Mouse (Mus musculus) hematopoietic stem cell, adult 5-6 weeks (primary cell): Measurements from ENCODE around the gene Plxna2. TPM values are rescaled to one million over a fixed set of nuclear protein-coding genes. Genes with fewer than 3 reads are reported as not detected.
A peak's percentile ranks its signal among the peaks of the same experiment; 100 is the strongest.

Experiments
- ATAC-seq, 2 experiments: fragments of 125-278 bp in 1 of 2; replicated peaks in 1 of 2; 2 replicates each; pipeline ENCODE4 v1.8.0; 2016 to 2017; ENCODE audit warnings: inconsistent platforms in 2 of 2, mild to moderate bottlenecking in 2 of 2, moderate number of reproducible peaks in 2 of 2, low read depth in 1 of 2, moderate TSS enrichment in 1 of 2; ENCODE audit not compliant: low FRiP score in 2 of 2, poor library complexity in 2 of 2, severe bottlenecking in 2 of 2, insufficient read depth in 1 of 2, low TSS enrichment in 1 of 2
- total RNA-seq: library from RNA; stranded (forward); fragments of 172-1452, 232-1000 nt; gene quantifications from 2 replicates; pipeline ENCODE4 v1.2.3, GENCODE M21; 2017

Plxna2 gene
- total RNA-seq, 1 experiment from 2014 or later = 0.30 TPM

GRCm38 (mm10) chr1:194814187-194814586, 196.2 kb downstream of the Plxna2 start:
- ATAC-seq = no peak

GRCm38 (mm10) chr1:194815547-194815946, 197.5 kb downstream of the Plxna2 start:
- peak; percentile 23 to 53; a peak in 1 of 4 replicates for ATAC-seq

- ATAC-seq = peak; percentile 86 to 91
These were observed 198.9 kb downstream of the Plxna2 start for GRCm38 (mm10) chr1:194816913-194817312.

GRCm38 (mm10) chr1:194820953-194821352, 202.9 kb downstream of the Plxna2 start:
- ATAC-seq = no peak

- no peak for ATAC-seq
These were observed 203.7 kb downstream of the Plxna2 start for GRCm38 (mm10) chr1:194821721-194822120.

GRCm38 (mm10) chr1:194828316-194828715, 210.3 kb downstream of the Plxna2 start:
- ATAC-seq = no peak

- ATAC-seq = no peak
These were observed 217.2 kb downstream of the Plxna2 start for GRCm38 (mm10) chr1:194835238-194835637.

- no peak for ATAC-seq
These were observed 218.2 kb downstream of the Plxna2 start for GRCm38 (mm10) chr1:194836182-194836581.

- ATAC-seq = no peak
These were observed 218.7 kb downstream of the Plxna2 start for GRCm38 (mm10) chr1:194836671-194837070.

GRCm38 (mm10) chr1:194839230-194839910, 221.4 kb downstream of the Plxna2 start:
- ATAC-seq = peak; percentile 76 to 78; a peak in 3 of 4 replicates

- no peak for ATAC-seq
These were observed 225.0 kb downstream of the Plxna2 start for GRCm38 (mm10) chr1:194843020-194843419.

GRCm38 (mm10) chr1:194847014-194847413, 229.0 kb downstream of the Plxna2 start:
- no peak for ATAC-seq

GRCm38 (mm10) chr1:194851242-194852064, 233.4 kb downstream of the Plxna2 start:
- ATAC-seq = no peak

GRCm38 (mm10) chr1:194852065-194852358, 234.0 kb downstream of the Plxna2 start:
- no peak for ATAC-seq
